Mouse (Mus musculus) bone marrow, adult 2 months (tissue): ENCODE measurements around the gene Trim46. TPM values are rescaled to one million over a fixed set of nuclear protein-coding genes. Genes with fewer than 3 reads are reported as not detected.

Source experiments
- H3K27ac ChIP-seq: fragments of 200-500 bp; 2 replicates; pipeline ENCODE4 v1.5.1; 2012; ENCODE audit warnings: low read depth, mild to moderate bottlenecking, control low read depth, inconsistent platforms, low read length; ENCODE audit not compliant: control insufficient read depth, poor library complexity, insufficient read depth
- H3K4me1 ChIP-seq: fragments of 200-500 bp; 2 replicates; pipeline ENCODE4 v1.6.1; 2011; ENCODE audit warnings: low read length; ENCODE audit not compliant: control insufficient read depth, insufficient read depth
- H3K4me3 ChIP-seq: fragments of 200-500 bp; replicated peaks from 2 replicates; pipeline ENCODE3; 2011; ENCODE audit warnings: mild to moderate bottlenecking, low read depth, low read length, control low read depth; ENCODE audit not compliant: control insufficient read depth
- CTCF ChIP-seq: fragments of 200-500 bp; IDR thresholded peaks from 2 replicates; pipeline ENCODE4 v1.5.1; 2011; ENCODE audit warnings: low read length, control low read depth; ENCODE audit not compliant: control insufficient read depth, insufficient read depth
- POLR2A ChIP-seq: fragments of 200-500 bp; IDR thresholded peaks from 2 replicates; pipeline ENCODE4 v1.6.1; 2011; ENCODE audit warnings: low read depth, mild to moderate bottlenecking, control low read depth, low read length, borderline replicate concordance; ENCODE audit not compliant: control insufficient read depth
- WGBS: fragments of 180-500 bp; shearing (Covaris S2); methylation state at CpG from one replicate; pipeline ENCODE4 v1.1.7; 2018; 5-methylcytosine and 5-hydroxymethylcytosine counted together
- polyA plus RNA-seq: library from polyadenylated mRNA; stranded (reverse); fragments of >200 nt; gene quantifications from 2 replicates; pipeline ENCODE4 v1.2.4, GENCODE M21; 2011; ENCODE audit warnings: low replicate concordance; ENCODE audit not compliant: missing spikeins, insufficient read depth, insufficient read length

The Trim46 gene
- polyA plus RNA-seq, 1 experiment, result 1.6 TPM

DNA sequence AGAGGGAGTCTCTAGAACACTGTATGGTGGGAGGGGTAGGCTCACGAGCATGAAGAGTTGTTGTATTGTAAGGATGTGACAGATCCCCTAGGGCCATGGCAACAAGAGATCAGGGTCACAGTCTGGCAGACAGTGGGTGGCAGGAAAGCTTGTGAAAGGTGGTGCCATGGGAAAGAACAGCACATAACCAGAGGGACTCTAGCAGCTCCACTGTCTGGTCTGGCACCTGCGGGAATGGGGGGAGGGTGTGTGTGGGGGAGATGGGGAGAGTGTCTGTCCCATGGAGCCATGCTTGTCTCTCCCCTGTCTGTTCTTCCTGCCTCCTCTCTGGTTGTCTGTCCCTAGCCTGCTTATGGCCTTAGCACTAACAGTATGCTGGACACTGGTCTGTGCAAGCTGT lies 39.4 kb upstream of the Trim46 start:
- WGBS, result 34% methylated on average over 2 of the region's 2 CpGs
- peaks cover 2% of the 10 kb centered on the region; the same call in 1 of the 2 replicates for H3K4me1 ChIP-seq
- no peak for TF ChIP-seq POLR2A
- no peak for TF ChIP-seq CTCF
- H3K27ac ChIP-seq, result no peak overlapping the region
- no peak overlapping the region for H3K4me3 ChIP-seq

DNA sequence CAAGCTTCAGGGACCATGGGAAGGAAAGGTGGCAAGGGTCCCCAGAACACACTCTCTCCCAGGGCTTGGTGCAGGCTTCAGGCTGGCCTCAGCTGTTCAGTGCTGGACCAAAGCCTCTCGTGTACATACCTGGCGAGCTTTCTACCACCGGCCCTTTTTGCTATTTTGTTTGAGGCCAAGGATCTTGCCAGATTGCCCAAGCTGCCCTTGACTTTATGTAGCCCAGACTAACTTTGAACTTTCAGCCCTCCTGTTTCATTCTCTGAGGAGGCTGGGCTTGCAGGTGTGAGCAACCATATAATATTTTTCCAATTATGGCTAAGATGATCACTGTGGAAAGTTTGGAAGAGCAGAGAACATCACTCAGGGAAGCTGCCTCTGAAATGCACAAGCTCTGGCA lies 38.2 kb upstream of the Trim46 start:
- Histone ChIP-seq H3K4me3 (no peak overlapping the region), H3K27ac (no peak overlapping the region), H3K4me1 (peaks cover 4% of the 10 kb centered on the region)
- TF ChIP-seq CTCF, result no peak
- TF ChIP-seq POLR2A, result no peak
- 81% methylated on average over 3 of the region's 3 CpGs for WGBS

DNA sequence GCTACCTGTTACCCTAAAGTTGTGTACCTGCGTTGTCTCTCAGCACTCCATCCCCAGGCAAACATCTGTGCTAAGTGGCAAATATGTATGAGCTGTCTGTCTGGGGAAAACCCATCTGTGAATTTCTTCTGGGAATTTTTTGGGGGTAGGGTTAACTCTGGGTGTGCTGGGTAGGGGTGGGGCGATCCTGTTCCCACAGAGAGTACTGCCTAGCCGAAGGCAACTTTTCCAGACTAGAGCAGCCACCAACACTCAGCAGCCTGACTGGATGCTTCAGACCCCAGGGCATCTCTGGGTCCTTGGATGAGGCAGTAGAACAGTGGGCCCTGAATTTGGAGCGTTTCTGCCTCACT lies 36.2 kb upstream of the Trim46 start:
- Histone ChIP-seq H3K4me3 (no peak overlapping the region), H3K4me1 (peaks cover 4% of the 10 kb centered on the region), H3K27ac (no peak overlapping the region)
- 29% methylated on average over 4 of the region's 4 CpGs for WGBS
- no peak for TF ChIP-seq POLR2A
- no peak for TF ChIP-seq CTCF

DNA sequence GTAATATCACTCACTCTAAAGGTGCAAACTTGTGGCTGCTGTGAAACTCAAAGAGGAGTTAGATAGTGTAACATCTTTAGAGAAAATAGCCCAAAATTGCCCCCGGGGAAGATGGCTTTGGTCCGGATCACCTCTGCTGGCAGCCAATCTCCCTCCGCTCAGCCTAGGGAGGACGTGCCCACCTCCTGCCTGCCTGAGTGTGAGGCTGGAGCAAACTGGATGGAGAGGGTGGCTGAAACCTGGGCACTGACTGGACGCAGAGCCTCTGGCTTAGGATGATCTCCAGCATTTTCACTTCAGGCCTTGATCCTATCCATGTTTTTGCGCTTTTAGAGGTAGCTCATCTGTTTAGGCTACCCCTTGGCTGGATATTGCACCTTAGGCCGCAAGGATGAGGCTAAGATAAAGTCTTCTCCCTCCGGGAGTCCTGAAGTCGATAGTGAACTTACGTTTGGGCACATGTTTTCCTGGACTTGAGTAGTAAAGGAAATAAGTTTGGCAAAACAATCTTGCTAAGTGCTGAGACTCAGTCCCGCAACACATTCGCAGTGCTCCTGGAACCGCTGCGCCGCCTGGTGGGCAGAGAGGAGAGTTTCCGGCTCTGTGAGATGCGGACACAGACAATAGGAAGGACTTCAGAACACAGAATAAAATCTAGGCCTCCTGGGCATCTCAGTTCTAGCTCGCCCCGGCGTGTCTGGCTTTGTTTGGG lies 35.6 kb upstream of the Trim46 start:
- WGBS, result 17% methylated on average over 20 of the region's 20 CpGs
- H3K27ac ChIP-seq, result no peak overlapping the region
- TF ChIP-seq POLR2A (no peak), CTCF (peak; percentile 93)
- H3K4me1 ChIP-seq, result peaks cover 4% of the 10 kb centered on the region
- H3K4me3 ChIP-seq, result no peak overlapping the region

DNA sequence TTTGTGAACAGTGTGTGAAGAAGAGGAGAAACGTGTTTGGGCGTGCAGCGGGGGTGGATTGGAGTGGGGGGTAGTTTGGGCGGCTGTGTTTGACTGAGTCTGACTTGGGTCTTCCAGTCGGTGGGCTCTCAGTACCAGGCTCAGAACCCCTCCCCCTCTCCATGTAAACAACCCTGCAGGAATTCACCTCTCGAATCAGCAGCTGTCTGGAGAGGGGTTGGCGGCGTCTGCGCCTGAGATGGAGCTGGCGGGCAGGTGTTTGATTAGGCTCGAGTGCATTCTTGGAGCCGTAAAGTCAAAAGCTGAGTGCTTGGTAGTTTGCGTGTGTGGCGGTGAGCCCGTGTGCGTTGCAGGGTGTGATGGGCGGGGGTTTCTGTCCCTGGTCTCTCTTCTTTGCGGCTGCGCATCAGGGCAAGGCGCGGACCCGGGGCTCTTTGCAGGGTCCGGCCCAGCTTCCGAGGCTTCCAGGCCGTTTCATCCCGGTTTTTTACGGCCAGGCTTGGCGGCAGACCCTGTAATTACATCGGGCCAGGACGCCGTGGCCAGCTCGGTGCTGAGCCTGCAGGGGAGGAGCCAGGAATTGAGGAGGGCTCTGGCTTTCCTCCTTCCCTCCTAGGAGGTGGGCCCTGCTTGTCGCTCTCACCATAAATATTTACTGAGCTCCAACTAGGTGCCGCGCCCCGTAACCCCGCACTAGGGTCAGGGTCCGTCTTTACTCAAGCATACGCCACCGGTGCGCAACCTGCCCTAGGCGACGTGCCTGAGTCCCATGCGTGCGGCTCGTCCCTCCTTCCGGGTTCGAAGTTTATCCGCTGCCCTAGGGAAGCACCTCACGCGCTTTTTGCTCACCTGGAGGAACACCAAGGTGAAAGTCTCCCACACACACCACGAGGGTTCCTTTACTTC lies 34.8 kb upstream of the Trim46 start, which contains the start of gene Efna1:
Gene Efna1, minus strand, starts transcription at position 537 of the 906 bp plus-strand sequence.
- peak within 1 kb of the TSS; percentile 36 for H3K4me3 ChIP-seq
- 1% methylated on average over 52 of the region's 52 CpGs for WGBS
- H3K27ac ChIP-seq, result peak within 1 kb of the TSS; percentile 20
- no peak for TF ChIP-seq CTCF
- TF ChIP-seq POLR2A, result no peak
- H3K4me1 ChIP-seq, result peaks cover 4% of the 10 kb centered on the region

DNA sequence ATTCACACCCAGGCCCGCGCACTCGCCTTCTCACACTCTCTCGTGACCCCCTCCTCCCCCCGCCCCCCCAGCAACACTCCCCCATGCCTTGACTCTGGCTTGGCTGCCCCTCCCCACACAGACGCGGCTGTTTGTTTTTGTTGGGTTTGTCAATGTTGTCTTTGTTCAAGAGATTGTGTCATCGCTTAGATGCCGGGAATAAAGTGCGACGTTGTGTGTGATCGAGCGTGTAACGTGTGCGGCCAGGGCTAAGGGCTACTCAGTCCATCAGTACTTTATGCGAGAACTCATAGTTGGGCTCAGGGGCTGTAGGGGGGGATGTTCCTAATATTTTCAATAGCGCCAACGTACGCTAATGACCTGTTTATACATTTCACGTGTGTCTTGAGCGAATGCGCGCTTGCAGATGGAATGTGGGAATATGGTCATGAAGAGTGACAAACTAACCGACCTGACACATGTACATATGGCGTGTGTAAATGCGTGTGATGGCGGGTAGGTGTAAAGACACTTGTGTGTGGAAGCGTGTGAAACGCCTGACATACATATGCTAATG lies 34.0 kb upstream of the Trim46 start:
- no peak overlapping the region for H3K27ac ChIP-seq
- TF ChIP-seq CTCF, result no peak
- TF ChIP-seq POLR2A, result no peak
- peaks cover 4% of the 10 kb centered on the region for H3K4me1 ChIP-seq
- H3K4me3 ChIP-seq, result no peak overlapping the region
- WGBS, result 1% methylated on average over 29 of the region's 29 CpGs

DNA sequence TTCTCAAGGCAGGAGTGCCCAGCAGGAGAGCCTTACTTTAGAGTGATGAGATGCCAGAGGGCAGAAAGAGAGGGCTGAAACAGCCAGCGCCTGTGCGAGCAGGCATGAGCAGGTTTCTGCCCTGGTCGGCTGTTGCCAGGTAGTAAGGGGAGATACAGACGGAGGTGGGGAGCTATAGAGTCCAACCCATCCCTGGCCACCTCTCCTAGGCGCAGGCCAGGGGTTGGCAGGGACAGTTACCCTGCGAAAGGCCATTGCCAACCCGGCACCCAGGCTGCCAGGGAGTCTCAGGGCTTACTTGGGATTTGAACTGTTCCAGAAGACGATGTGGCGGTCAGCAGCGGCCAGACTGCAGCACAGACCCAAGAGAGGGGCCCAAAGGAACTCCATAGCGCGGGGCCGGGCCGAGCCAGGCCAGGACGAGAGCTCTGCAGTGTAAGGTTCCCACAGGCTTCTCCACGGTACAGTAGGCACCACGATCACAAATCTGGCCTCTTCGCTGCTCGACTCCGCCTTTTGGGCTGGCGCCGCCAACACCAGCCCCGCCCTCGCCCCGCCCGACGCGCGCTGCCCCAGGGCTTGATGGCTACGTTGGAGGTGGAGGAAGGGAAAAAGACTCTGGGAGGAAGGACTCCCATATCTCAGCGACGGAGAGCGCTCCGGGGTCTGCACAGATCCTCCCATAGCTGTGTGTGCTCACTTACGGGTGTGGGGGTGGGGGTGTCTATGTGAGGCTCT lies 33.2 kb upstream of the Trim46 start:
- WGBS, result 7% methylated on average over 35 of the region's 35 CpGs
- Histone ChIP-seq H3K4me1 (peaks cover 1% of the 10 kb centered on the region), H3K27ac (no peak overlapping the region), H3K4me3 (peak overlapping the region; percentile 39)
- no peak for TF ChIP-seq CTCF
- peak; percentile 37; the same call in 1 of the 2 replicates for TF ChIP-seq POLR2A
